Mouse (Mus musculus): ENCODE results near the gene Rnf187. TPM values are rescaled to one million over a fixed set of nuclear protein-coding genes. Genes with fewer than 3 reads are reported as not detected.
"Not testable (repeated sequence)": the region's sequence is repeated elsewhere in the genome, so short reads cannot be mapped to it uniquely, and the experiment has no call there.

Rnf187 gene
- polyA plus RNA-seq, 1 experiment from 2014 or later = 626 TPM

DNA sequence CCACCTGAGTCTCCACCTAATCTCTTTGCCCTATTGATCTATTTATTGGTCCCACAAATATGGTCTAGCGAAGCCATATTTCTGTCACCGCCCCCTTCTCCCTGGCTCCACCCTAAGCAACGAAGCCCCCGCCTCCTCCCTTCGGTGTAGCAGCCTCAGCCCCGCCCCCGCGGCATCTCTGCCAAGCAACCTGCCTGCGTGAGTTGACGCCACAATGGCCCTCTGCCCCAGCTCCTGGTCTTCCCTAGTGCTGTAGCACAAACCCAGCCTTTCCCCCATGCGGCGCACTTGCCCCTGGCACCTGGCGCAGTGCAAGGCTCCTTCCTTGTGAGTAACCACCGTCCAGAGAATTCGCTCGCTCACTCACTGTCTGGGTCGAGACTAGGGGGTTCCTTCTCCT, 24.8 kb upstream of the Rnf187 start:
- ATAC-seq (replicated peaks) = no peak
- H3K4me3 ChIP-seq = no peak overlapping the region
- H3K36me3 ChIP-seq (replicated peaks) = no peaks in the 10 kb centered on the region
- peaks cover 15% of the 10 kb centered on the region for H3K4me1 ChIP-seq
- no peak overlapping the region for H3K27ac ChIP-seq
- WGBS = 36% methylated on average over 17 of the region's 17 CpGs
- 0 out of 2 replicates have a peak, but pooled peaks cover 4% of the 10 kb centered on the region for H3K27me3 ChIP-seq (replicated peaks)
- no peak overlapping the region for H3K4me2 ChIP-seq
- H3K9me3 ChIP-seq = no peaks in the 10 kb centered on the region
- H3K9ac ChIP-seq = no peak overlapping the region

DNA sequence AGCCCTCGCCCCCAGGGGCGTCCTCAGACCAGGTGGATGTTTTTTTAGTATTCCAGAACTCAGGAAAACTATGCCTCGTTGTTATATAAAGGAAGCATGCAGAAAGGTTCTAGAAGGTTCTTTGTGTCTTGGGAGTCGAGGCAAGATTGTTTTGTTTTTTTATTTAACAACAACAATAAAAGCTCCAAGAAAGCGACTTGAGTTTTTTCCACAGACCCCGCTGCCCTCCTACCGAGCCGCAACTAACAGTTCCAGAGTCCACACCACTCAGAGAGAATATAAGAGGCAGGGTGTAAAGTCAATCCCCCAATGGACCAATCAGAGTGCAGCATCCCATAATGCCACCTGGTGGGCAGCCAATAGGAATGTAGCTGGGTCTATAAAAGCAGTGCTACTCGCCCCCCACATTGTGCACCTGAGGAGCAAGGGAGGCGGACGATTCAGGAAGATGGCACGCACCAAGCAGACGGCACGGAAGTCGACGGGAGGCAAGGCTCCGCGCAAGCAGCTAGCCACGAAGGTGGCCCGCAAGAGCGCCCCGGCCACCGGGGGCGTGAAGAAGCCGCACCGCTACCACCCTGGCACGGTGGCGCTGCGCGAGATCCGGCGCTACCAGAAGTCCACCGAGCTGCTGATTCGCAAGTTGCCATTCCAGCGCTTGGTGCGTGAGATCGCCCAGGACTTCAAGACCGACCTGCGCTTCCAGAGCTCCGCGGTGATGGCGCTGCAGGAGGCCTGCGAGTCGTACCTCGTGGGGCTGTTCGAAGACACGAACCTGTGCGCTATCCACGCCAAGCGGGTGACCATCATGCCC, 22.9 kb upstream of the Rnf187 start:
- no peak overlapping the region for H3K27ac ChIP-seq
- no peak for ATAC-seq (replicated peaks)
- H3K4me3 ChIP-seq = no peak overlapping the region
- H3K4me1 ChIP-seq = peaks cover 35% of the 10 kb centered on the region
- no peak overlapping the region for H3K4me2 ChIP-seq
- H3K27me3 ChIP-seq (replicated peaks) = 0 out of 2 replicates have a peak, but pooled peaks cover 4% of the 10 kb centered on the region
- no peaks in the 10 kb centered on the region for H3K36me3 ChIP-seq (replicated peaks)
- no peak overlapping the region for H3K9ac ChIP-seq
- 69% methylated on average over 50 of the region's 50 CpGs for WGBS
- no peaks in the 10 kb centered on the region for H3K9me3 ChIP-seq

DNA sequence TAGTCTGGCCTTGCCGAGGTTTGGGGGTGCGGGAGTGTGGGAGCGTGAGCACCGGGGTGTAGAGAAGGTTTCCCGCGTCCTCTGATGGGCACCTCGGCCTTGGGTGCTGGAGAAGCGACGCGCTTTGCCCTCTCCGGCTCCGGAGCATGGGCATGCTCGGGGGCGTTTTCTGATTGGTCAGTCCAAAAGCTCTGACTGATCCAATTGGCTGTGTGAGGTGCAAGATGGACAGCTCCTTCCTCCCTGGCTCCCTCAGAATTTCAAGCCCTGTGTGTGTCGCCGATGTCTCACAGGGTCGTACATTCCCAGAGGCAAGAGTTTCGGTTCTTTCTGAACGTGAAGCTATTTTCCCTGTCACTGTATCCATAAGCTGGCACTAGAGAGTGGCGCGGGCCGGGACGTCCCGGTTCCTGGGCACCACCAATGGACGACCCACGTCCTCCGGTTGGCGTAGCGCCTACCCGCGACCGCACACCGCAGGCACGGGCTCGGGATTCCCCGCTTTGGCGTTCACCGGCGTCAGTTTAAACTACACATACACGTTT, 21.3 kb upstream of the Rnf187 start:
- H3K4me1 ChIP-seq = peaks cover 39% of the 10 kb centered on the region
- ATAC-seq (replicated peaks) = peak; percentile 87
- WGBS = 5% methylated on average over 40 of the region's 40 CpGs
- H3K36me3 ChIP-seq (replicated peaks) = no peaks in the 10 kb centered on the region
- H3K4me2 ChIP-seq = peak overlapping the region; percentile 75
- 0 out of 2 replicates have a peak, but pooled peaks cover 4% of the 10 kb centered on the region for H3K27me3 ChIP-seq (replicated peaks)
- peak overlapping the region; percentile 60 for H3K9ac ChIP-seq
- H3K4me3 ChIP-seq = peak overlapping the region; percentile 52
- peak overlapping the region; percentile 80 for H3K27ac ChIP-seq
- no peaks in the 10 kb centered on the region for H3K9me3 ChIP-seq

DNA sequence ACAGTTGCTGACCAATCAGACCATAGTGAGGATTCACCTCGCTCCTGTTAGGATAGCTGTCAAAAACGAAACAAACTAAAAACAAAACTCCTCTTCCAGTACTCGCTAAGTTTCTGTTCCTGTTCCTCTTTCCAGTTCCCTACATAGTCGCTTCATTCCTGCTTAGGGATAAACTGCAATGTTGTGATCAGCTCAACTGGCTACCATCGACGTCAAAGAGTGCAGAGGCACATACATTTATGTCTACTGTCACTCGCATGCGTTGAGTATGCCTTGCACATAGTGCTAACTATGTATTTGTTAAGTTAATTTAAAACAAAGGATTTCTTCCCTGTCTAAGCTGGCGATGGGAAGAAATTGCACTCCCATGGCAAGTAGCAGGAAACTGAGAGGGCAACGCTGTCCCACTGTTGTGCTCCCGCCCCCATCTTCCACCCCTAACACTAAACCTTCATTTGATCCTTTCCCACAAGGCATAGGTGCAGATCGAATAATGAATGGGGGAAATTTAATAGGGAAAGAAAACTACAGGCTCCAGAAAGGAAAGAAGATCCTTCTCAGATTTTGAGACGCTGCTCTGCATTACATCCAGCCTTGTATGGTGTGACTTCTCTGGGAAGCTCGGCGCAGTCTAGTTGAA, 20.6 kb upstream of the Rnf187 start:
- no peak for ATAC-seq (replicated peaks)
- Histone ChIP-seq H3K36me3 (replicated peaks) (no peaks in the 10 kb centered on the region), H3K4me1 (peaks cover 39% of the 10 kb centered on the region), H3K27ac (peak overlapping the region; percentile 80), H3K4me3 (peak overlapping the region; percentile 52), H3K27me3 (replicated peaks) (0 out of 2 replicates have a peak, but pooled peaks cover 4% of the 10 kb centered on the region), H3K4me2 (peak overlapping the region; percentile 75), H3K9ac (peak overlapping the region; percentile 38), H3K9me3 (no peaks in the 10 kb centered on the region)
- 37% methylated on average over 15 of the region's 15 CpGs for WGBS

DNA sequence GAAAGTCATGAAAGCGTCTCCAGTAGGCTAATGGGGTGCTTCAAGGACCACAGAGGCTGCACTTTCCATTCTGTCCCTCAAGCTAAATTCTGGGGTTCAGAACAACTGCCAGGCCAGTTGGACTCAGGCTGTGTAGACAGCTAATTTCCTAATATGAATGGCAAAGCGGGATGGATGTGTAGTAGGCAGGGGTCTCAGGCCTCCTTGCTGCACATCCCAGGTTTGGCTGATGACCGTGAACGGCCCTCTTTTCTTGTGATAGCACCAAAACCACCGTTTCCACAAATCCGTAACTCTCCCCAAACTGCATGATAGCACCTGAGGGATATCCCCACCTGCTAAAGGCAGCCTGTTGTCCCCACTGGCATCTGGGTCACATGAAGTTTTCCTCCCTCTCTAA, 19.8 kb upstream of the Rnf187 start:
- H3K36me3 ChIP-seq (replicated peaks) = no peaks in the 10 kb centered on the region
- H3K9me3 ChIP-seq = no peaks in the 10 kb centered on the region
- 0 out of 2 replicates have a peak, but pooled peaks cover 4% of the 10 kb centered on the region for H3K27me3 ChIP-seq (replicated peaks)
- no peak for ATAC-seq (replicated peaks)
- 88% methylated on average over 6 of the region's 6 CpGs for WGBS
- no peak overlapping the region for H3K4me3 ChIP-seq
- no peak overlapping the region for H3K9ac ChIP-seq
- peak overlapping the region; percentile 58 for H3K4me2 ChIP-seq
- H3K27ac ChIP-seq = no peak overlapping the region
- H3K4me1 ChIP-seq = peaks cover 37% of the 10 kb centered on the region

DNA sequence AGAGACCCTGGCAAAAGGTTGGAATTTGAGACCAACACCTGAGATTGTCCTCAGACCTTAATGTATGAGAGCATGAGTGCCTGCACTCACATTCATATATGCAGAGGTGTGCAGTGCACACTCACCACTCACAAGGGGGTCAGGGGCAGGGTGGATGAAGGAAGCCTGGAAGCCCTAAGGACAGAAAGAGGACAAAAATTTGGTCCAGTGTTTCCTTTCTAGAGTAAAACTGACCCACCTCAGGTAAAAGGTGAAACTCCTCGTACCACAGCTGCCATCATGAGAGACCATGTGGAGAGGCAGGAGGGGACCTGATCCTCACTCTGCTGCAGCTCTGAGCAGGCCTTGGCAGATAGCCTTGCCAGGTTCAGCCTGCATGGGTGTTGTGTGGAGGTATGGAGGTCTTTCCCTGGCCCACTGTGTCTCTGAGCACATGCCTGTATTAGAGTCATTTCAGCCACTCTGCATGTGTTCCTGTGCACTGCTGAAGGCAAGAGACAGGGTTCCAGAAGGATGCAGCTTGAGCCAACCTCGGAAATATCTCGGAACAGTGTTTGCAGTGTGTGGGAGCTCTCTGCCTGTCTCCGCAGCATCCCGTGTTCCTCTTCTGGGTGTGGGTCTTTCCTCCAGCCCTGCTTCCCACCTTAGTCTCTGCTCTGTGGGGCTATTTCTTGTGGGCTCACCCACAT, 18.7 kb upstream of the Rnf187 start:
- H3K4me2 ChIP-seq = peak overlapping the region; percentile 58
- no peak for ATAC-seq (replicated peaks)
- no peaks in the 10 kb centered on the region for H3K27me3 ChIP-seq (replicated peaks)
- WGBS = 77% methylated on average over 5 of the region's 5 CpGs
- H3K9me3 ChIP-seq = no peaks in the 10 kb centered on the region
- no peaks in the 10 kb centered on the region for H3K36me3 ChIP-seq (replicated peaks)
- H3K4me3 ChIP-seq = peak overlapping the region; percentile 97
- no peak overlapping the region for H3K27ac ChIP-seq
- peak overlapping the region; percentile 87 for H3K9ac ChIP-seq
- H3K4me1 ChIP-seq = peaks cover 42% of the 10 kb centered on the region

DNA sequence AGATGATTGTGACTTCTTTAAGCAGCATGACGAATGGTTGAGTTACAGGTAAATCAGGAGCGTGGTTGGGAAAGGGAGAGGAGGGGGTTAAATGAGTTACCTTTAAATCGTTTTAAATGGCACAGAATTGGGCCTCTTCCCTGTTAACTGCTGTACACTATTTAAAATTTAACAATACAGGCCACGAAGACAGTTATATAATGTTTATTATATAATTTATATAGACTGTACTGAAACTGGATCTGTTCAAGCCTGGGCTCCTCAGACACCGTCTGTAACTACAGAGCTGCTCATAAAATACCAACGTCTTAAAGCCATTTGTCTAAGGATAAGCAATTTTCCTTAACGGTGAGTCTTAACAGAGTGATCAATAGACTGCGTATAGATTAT, 17.1 kb upstream of the Rnf187 start:
- Histone ChIP-seq H3K27ac (peak overlapping the region; percentile 99), H3K4me2 (peak overlapping the region; percentile 58), H3K27me3 (replicated peaks) (no peaks in the 10 kb centered on the region), H3K36me3 (replicated peaks) (no peaks in the 10 kb centered on the region), H3K4me3 (peak overlapping the region; percentile 97), H3K9me3 (no peaks in the 10 kb centered on the region), H3K4me1 (peaks cover 56% of the 10 kb centered on the region), H3K9ac (peak overlapping the region; percentile 87)
- no peak for ATAC-seq (replicated peaks)
- WGBS = 19% methylated on average over 8 of the region's 8 CpGs

DNA sequence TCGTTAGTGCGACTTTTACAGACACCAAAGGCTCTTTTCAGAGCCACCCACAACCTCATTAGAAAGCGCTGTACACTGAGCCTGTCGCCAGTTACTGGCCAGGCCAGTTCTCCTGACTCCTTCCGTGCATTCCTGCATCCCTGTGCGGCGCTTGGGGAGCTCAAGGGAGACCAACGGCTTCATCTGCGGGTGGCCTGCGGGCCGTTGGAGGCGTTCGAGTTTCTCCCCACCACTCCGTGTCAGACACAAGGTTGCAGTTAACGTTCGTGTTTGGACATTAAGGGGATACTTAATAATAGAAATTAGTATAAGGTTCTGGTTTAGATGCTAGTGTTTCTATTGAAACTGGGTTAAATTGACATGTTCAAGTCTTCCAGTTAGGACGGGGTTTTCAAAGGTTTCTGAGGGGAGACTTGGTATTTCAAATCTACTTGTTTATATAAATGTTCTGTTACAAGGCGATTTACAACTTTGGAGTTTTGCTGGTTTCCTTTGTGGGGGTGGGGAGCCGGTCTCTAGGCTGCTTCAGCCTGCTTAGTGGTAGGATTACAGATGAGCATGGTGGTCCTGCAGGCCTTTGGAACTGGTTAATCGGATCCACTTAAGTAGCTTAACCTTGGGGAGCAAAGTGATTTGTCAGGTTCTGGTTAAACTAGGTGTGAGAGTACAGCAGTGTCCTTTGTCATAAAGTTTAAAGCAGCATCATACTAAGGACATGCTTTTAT, 16.6 kb upstream of the Rnf187 start:
- H3K4me1 ChIP-seq = peaks cover 60% of the 10 kb centered on the region
- no peaks in the 10 kb centered on the region for H3K9me3 ChIP-seq
- peak overlapping the region; percentile 99 for H3K27ac ChIP-seq
- under 1% methylated on average over 20 of the region's 20 CpGs for WGBS
- H3K9ac ChIP-seq = peak overlapping the region; percentile 87
- ATAC-seq (replicated peaks) = no peak; the same call in 1 of the 2 replicates
- H3K27me3 ChIP-seq (replicated peaks) = no peaks in the 10 kb centered on the region
- H3K4me3 ChIP-seq = peak overlapping the region; percentile 97
- H3K36me3 ChIP-seq (replicated peaks) = no peaks in the 10 kb centered on the region
- H3K4me2 ChIP-seq = peak overlapping the region; percentile 58

DNA sequence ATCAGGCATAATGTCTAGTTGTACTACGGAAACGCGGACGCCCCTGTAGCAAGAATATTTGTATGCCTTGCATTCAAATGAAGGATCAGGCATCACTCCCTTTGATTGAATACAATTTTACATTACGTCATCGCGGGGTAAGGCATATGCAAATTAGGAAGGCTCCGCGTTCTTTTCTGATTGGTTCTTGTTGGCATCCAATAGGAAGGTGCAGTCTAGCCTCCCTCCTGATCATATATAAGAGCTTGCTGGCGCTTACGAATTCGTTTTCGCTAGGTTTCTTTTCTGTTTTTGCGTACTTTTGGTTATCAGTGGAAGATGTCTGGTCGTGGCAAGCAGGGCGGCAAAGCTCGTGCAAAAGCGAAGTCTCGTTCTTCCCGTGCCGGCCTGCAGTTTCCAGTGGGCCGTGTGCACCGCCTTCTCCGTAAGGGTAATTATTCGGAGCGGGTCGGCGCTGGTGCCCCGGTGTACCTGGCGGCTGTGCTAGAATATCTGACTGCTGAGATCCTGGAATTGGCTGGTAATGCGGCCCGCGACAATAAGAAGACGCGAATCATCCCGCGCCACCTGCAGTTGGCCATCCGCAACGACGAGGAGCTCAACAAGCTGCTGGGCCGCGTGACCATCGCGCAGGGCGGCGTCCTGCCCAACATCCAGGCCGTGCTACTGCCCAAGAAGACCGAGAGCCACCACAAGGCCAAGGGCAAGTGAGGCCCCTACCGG, 15.9 kb upstream of the Rnf187 start, which contains the start of the genes Hist3h2a and Trim17:
Gene Hist3h2a, plus strand, starts transcription at position 266 of the 723 bp plus-strand sequence.
Gene Trim17, plus strand, starts transcription at position 266 of the 723 bp plus-strand sequence.
- Histone ChIP-seq H3K4me2 (peak within 1 kb of the TSS; percentile 58), H3K9ac (peak within 1 kb of the TSS; percentile 87), H3K36me3 (replicated peaks) (no peaks in the 10 kb centered on the region), H3K4me3 (peak within 1 kb of the TSS; percentile 97), H3K27me3 (replicated peaks) (no peaks in the 10 kb centered on the region), H3K27ac (peak within 1 kb of the TSS; percentile 99), H3K4me1 (peaks cover 58% of the 10 kb centered on the region), H3K9me3 (no peaks in the 10 kb centered on the region)
- under 1% methylated on average over 49 of the region's 49 CpGs for WGBS
- ATAC-seq (replicated peaks) = peak; percentile 92

DNA sequence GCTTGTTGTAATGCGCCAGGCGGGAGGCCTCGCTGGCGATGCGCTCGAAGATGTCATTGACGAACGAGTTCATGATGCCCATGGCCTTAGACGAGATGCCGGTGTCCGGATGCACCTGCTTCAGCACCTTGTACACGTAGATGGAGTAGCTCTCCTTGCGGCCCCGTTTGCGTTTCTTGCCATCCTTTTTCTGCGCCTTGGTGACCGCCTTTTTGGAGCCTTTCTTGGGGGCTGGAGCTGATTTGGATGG, 15.4 kb upstream of the Rnf187 start:
- peaks cover 53% of the 10 kb centered on the region for H3K4me1 ChIP-seq

More for the DNA sequence above, 15.4 kb upstream of the Rnf187 start:
- Histone ChIP-seq H3K4me3 (peak overlapping the region; percentile 97), H3K9ac (peak overlapping the region; percentile 62), H3K4me2 (peak overlapping the region; percentile 58), H3K27ac (peak overlapping the region; percentile 99)
- not testable (repeated sequence) for H3K36me3 ChIP-seq (replicated peaks); H3K9me3 ChIP-seq; H3K27me3 ChIP-seq (replicated peaks)
- WGBS = under 1% methylated on average over 17 of the region's 17 CpGs
- ATAC-seq (replicated peaks) = peak; percentile 37
